Mouse (Mus musculus): ENCODE data around the gene Spdye4b.
"Not testable (repeated sequence)": the region's sequence is repeated elsewhere in the genome, so short reads cannot be mapped to it uniquely, and the experiment has no call there.

Gene Spdye4b

GRCm38 (mm10) chr5:143180255-143181076 is at the start of gene Spdye4b, which contains the start of gene Rbak:
Spdye4b (plus strand) TSS chr5:143181017.
Rbak (minus strand) TSS chr5:143180775.
- DNase-seq (ENCODE audit: low read depth): peak; percentile 92

- DNase-seq (ENCODE audit: low read depth): no peak
Measured at GRCm38 (mm10) chr5:143132935-143133514, 47.8 kb upstream of the Spdye4b start.

GRCm38 (mm10) chr5:143134216-143135010 is 46.4 kb upstream of the Spdye4b start:
- DNase-seq (ENCODE audit: low read depth): not testable (repeated sequence)

- DNase-seq (ENCODE audit: low read depth): no peak
Measured at GRCm38 (mm10) chr5:143135042-143135441, 45.8 kb upstream of the Spdye4b start.

- no peak for DNase-seq (ENCODE audit: low read depth)
Measured at GRCm38 (mm10) chr5:143137580-143137979, 43.2 kb upstream of the Spdye4b start.

GRCm38 (mm10) chr5:143147481-143147880 is 33.3 kb upstream of the Spdye4b start, which contains the start of gene Olfr718-ps1:
Olfr718-ps1 (minus strand) TSS chr5:143147581.
- no peak for DNase-seq (ENCODE audit: low read depth)

- DNase-seq (ENCODE audit: low read depth): no peak
Measured at GRCm38 (mm10) chr5:143148661-143149060, 32.2 kb upstream of the Spdye4b start.

- no peak for DNase-seq (ENCODE audit: low read depth)
Measured at GRCm38 (mm10) chr5:143149536-143149935, 31.3 kb upstream of the Spdye4b start.

- DNase-seq (ENCODE audit: low read depth): no peak
Measured at GRCm38 (mm10) chr5:143150044-143150443, 30.8 kb upstream of the Spdye4b start.

- no peak for DNase-seq (ENCODE audit: low read depth)
Measured at GRCm38 (mm10) chr5:143153756-143154155, 27.1 kb upstream of the Spdye4b start.

- no peak for DNase-seq (ENCODE audit: low read depth)
Measured at GRCm38 (mm10) chr5:143155534-143155933, 25.3 kb upstream of the Spdye4b start.

GRCm38 (mm10) chr5:143165508-143166070 is 15.2 kb upstream of the Spdye4b start:
- DNase-seq (ENCODE audit: low read depth): no peak

GRCm38 (mm10) chr5:143175970-143176369 is 4.8 kb upstream of the Spdye4b start:
- DNase-seq (ENCODE audit: low read depth): no peak

- DNase-seq (ENCODE audit: low read depth): no peak
Measured at GRCm38 (mm10) chr5:143177541-143178200, 3.1 kb upstream of the Spdye4b start.

- DNase-seq (ENCODE audit: low read depth): peak; percentile 12
Measured at GRCm38 (mm10) chr5:143179179-143179578, 1.6 kb upstream of the Spdye4b start.

- not testable (repeated sequence) for DNase-seq (ENCODE audit: low read depth)
Measured at GRCm38 (mm10) chr5:143188014-143188413, 7.2 kb downstream of the Spdye4b start.

- DNase-seq (ENCODE audit: low read depth): no peak
Measured at GRCm38 (mm10) chr5:143192806-143193205, 12.0 kb downstream of the Spdye4b start.

- not testable (repeated sequence) for DNase-seq (ENCODE audit: low read depth)
Measured at GRCm38 (mm10) chr5:143194747-143195146, 13.9 kb downstream of the Spdye4b start.

- no peak for DNase-seq (ENCODE audit: low read depth)
Measured at GRCm38 (mm10) chr5:143195166-143195565, 14.3 kb downstream of the Spdye4b start.

- no peak for DNase-seq (ENCODE audit: low read depth)
Measured at GRCm38 (mm10) chr5:143196506-143196905, 15.7 kb downstream of the Spdye4b start.

- no peak for DNase-seq (ENCODE audit: low read depth)
Measured at GRCm38 (mm10) chr5:143205015-143205414, 24.2 kb downstream of the Spdye4b start.

- DNase-seq (ENCODE audit: low read depth): no peak
Measured at GRCm38 (mm10) chr5:143213832-143214231, 33.0 kb downstream of the Spdye4b start.

Data from fibroblast of lung, adult 2 months (primary cell).